Mouse (Mus musculus) adrenal gland, adult 18-20 months (tissue): ENCODE data around the gene Slc22a16. TPM values are rescaled to one million over a fixed set of nuclear protein-coding genes. Genes with fewer than 3 reads are reported as not detected.

Source experiments
- total RNA-seq, 2 experiments: library from RNA; stranded (reverse); gene quantifications; 1 replicate in 1 of 2; 2 replicates in 1 of 2; pipeline ENCODE4 v1.2.3; 2021

Slc22a16 gene
- total RNA-seq, 2 experiments from 2014 or later, result not detected

Other genes with a start within 250 kb of the Slc22a16 start
- 10 to 100 TPM in 1 of 2 experiments, 1 to 10 TPM in 1; 6.1 to 11.8 TPM for gene Cdk19, start 230.8 kb upstream of the Slc22a16 start, total RNA-seq
- 10 to 100 TPM; 10.2 to 25.2 TPM for gene Ddo, start 59.7 kb downstream of the Slc22a16 start, total RNA-seq
- gene Mettl24, start 112.9 kb downstream of the Slc22a16 start, total RNA-seq, result 1 to 10 TPM; 6.5 to 7.3 TPM